ENCODE assay signal across 8 mouse cellular contexts in genomic region chr11:94339732-94340585, GRCm38 (mm10). TPM values are rescaled to one million over a fixed set of nuclear protein-coding genes. Genes with fewer than 3 reads are reported as not detected.
DNase-seq lines count a peak whose midpoint lies in the region; ATAC-seq lines count a peak whose summit lies in the region.

No protein-coding gene starts in this region.

- H3K9me3 ChIP-seq in forebrain, embryonic 15.5 days, result no peaks in the 10 kb centered on the region
- no peaks in the 10 kb centered on the region for H3K9me3 ChIP-seq in kidney, embryonic 14.5 days (ENCODE audit: control insufficient read depth, low read length)
- H3K9me3 ChIP-seq in neural tube, embryonic 12.5 days, result no peaks in the 10 kb centered on the region

- H3K4me3 ChIP-seq in forebrain, embryonic 15.5 days, result no peak overlapping the region
- H3K4me3 ChIP-seq in kidney, embryonic 14.5 days (ENCODE audit: low read length), result no peak overlapping the region
- H3K4me3 ChIP-seq in neural tube, embryonic 12.5 days, result no peak overlapping the region

- no peak overlapping the region for H3K9ac ChIP-seq in forebrain, embryonic 15.5 days (replicated peaks)
- H3K9ac ChIP-seq in kidney, embryonic 14.5 days (ENCODE audit: low read depth, low read length), result no peak overlapping the region
- H3K9ac ChIP-seq in neural tube, embryonic 12.5 days, result no peak overlapping the region

- peak; percentile 85 for ATAC-seq in forebrain, embryonic 15.5 days (replicated peaks)
- ATAC-seq in kidney, embryonic 14.5 days (ENCODE audit: low FRiP score, low TSS enrichment), result 0 out of 2 replicates have a peak, but pooled peaks have one; percentile 59
- peak; percentile 82 for ATAC-seq in neural tube, embryonic 12.5 days (ENCODE audit: low FRiP score, low read depth)

- H3K27ac ChIP-seq in forebrain, embryonic 15.5 days (replicated peaks), result no peak overlapping the region
- H3K27ac ChIP-seq in kidney, embryonic 14.5 days (ENCODE audit: low read depth, low read length), result no peak overlapping the region
- no peak overlapping the region for H3K27ac ChIP-seq in neural tube, embryonic 12.5 days

- peaks cover 17% of the 10 kb centered on the region for H3K4me1 ChIP-seq in forebrain, embryonic 15.5 days
- H3K4me1 ChIP-seq in kidney, embryonic 14.5 days (ENCODE audit: control insufficient read depth, insufficient read depth, low read length), result peaks cover 20% of the 10 kb centered on the region
- H3K4me1 ChIP-seq in neural tube, embryonic 12.5 days, result peaks cover 35% of the 10 kb centered on the region

- H3K4me2 ChIP-seq in forebrain, embryonic 15.5 days (replicated peaks), result no peak overlapping the region
- no peak overlapping the region for H3K4me2 ChIP-seq in kidney, embryonic 14.5 days (replicated peaks; ENCODE audit: low read depth, low read length)
- no peak overlapping the region for H3K4me2 ChIP-seq in neural tube, embryonic 12.5 days (replicated peaks)

- H3K36me3 ChIP-seq in forebrain, embryonic 15.5 days, result peaks cover 44% of the 10 kb centered on the region
- peaks cover 32% of the 10 kb centered on the region for H3K36me3 ChIP-seq in kidney, embryonic 14.5 days (ENCODE audit: control insufficient read depth, insufficient read depth, low read length)
- peaks cover 38% of the 10 kb centered on the region for H3K36me3 ChIP-seq in neural tube, embryonic 12.5 days

- no peaks in the 10 kb centered on the region for H3K27me3 ChIP-seq in forebrain, embryonic 15.5 days
- H3K27me3 ChIP-seq in kidney, embryonic 14.5 days (ENCODE audit: control insufficient read depth, insufficient read depth, low read length), result no peaks in the 10 kb centered on the region
- no peaks in the 10 kb centered on the region; the same call in 1 of the 2 replicates for H3K27me3 ChIP-seq in neural tube, embryonic 12.5 days (replicated peaks)

- WGBS in forebrain, embryonic 15.5 days, result 55% methylated on average over 18 of the region's 18 CpGs
- WGBS in kidney, embryonic 14.5 days, result 59% methylated on average over 18 of the region's 18 CpGs
- WGBS in neural tube, embryonic 12.5 days, result 56% methylated on average over 18 of the region's 18 CpGs

- peak; percentile 63 for DNase-seq in right cerebral cortex, adult 18-20 months
- no peak for DNase-seq in right cerebral cortex, postnatal 25 days
- peak; percentile 68 for DNase-seq in cerebellum, adult 11-12 months
- peak; percentile 82 for DNase-seq in lung, adult 18-20 months
- no peak for DNase-seq in ovary, postnatal 10 days (ENCODE audit: low spot score)

RNA-seq across cellular contexts. Expression of gene Ankrd40, which starts 12.2 kb away (rescaled TPM):
- 15.9 and 17.2 TPM in 2 replicates for polyA plus RNA-seq in forebrain, embryonic 15.5 days (2015; fragmentation: Nextera tagmentation; extraction: Ambion mirVana)
- polyA plus RNA-seq in kidney, embryonic 14.5 days (2014; fragmentation: Nextera tagmentation; extraction: Ambion mirVana), result 16.0 and 20.6 TPM in 2 replicates
- polyA plus RNA-seq in neural tube, embryonic 12.5 days (2016; fragmentation: Nextera tagmentation; extraction: Ambion mirVana), result 31.0 and 36.2 TPM in 2 replicates

RNA-seq across cellular contexts. Expression of gene Luc7l3, which starts 18.2 kb away (rescaled TPM):
- polyA plus RNA-seq in forebrain, embryonic 15.5 days (2015; fragmentation: Nextera tagmentation; extraction: Ambion mirVana), result 153 and 156 TPM in 2 replicates
- polyA plus RNA-seq in kidney, embryonic 14.5 days (2014; fragmentation: Nextera tagmentation; extraction: Ambion mirVana), result 106 and 147 TPM in 2 replicates
- polyA plus RNA-seq in neural tube, embryonic 12.5 days (2016; fragmentation: Nextera tagmentation; extraction: Ambion mirVana), result 138 and 152 TPM in 2 replicates

RNA-seq across cellular contexts. Expression of gene Abcc3, which starts 52.8 kb away (rescaled TPM):
- 0.60 and 0.66 TPM in 2 replicates for polyA plus RNA-seq in forebrain, embryonic 15.5 days (2015; fragmentation: Nextera tagmentation; extraction: Ambion mirVana)
- 1.1 and 3.9 TPM in 2 replicates for polyA plus RNA-seq in kidney, embryonic 14.5 days (2014; fragmentation: Nextera tagmentation; extraction: Ambion mirVana)
- polyA plus RNA-seq in neural tube, embryonic 12.5 days (2016; fragmentation: Nextera tagmentation; extraction: Ambion mirVana), result 0.52 and 1.0 TPM in 2 replicates

RNA-seq across cellular contexts. Expression of gene Gm21885, which starts 58.3 kb away (rescaled TPM):
- polyA plus RNA-seq in forebrain, embryonic 15.5 days (2015; fragmentation: Nextera tagmentation; extraction: Ambion mirVana), result 0.45 TPM in 1 of 2 replicates, not detected in the other
- 1.0 TPM in 1 of 2 replicates, not detected in the other for polyA plus RNA-seq in kidney, embryonic 14.5 days (2014; fragmentation: Nextera tagmentation; extraction: Ambion mirVana)
- not detected in 2 replicates for polyA plus RNA-seq in neural tube, embryonic 12.5 days (2016; fragmentation: Nextera tagmentation; extraction: Ambion mirVana)

Comparison
In these comparisons a context has a peak if more than half of its experiments do, and no peak if none do; other contexts are left out.
1. DNase-seq: peak in right cerebral cortex, adult 18-20 months (single experiment), cerebellum, adult 11-12 months (single experiment) and lung, adult 18-20 months (2 of 2); none in right cerebral cortex, postnatal 25 days (single experiment) and ovary, postnatal 10 days (single experiment).
2. Peak in every context shown above with its lines, with median percentiles within 50 percentile points of each other: ATAC-seq.